Mouse (Mus musculus) left cerebral cortex, postnatal 10 days (tissue): ENCODE results near the gene Chl1. TPM values are rescaled to one million over a fixed set of nuclear protein-coding genes. Genes with fewer than 3 reads are reported as not detected.

Experiments used
- DNase-seq, 2 experiments: peaks; one replicate each; pipeline ENCODE4 v3.0.0; 2021 to 2022; ENCODE audit warnings: low spot score in 2 of 2, mixed read lengths in 1 of 2; ENCODE audit errors: extremely low spot score in 1 of 2
- intact Hi-C: fragments of 180-260 bp; cut with DNase I; formaldehyde crosslinking; loops from one replicate; pipeline ENCODE4 v1.15.1; 2025
- total RNA-seq, 2 experiments: library from RNA; stranded (reverse); gene quantifications; 2 replicates each; pipeline ENCODE4 v1.2.3; 2021

The Chl1 gene
- total RNA-seq: 100 to 1,000 TPM; 311 to 349 TPM

DNA sequence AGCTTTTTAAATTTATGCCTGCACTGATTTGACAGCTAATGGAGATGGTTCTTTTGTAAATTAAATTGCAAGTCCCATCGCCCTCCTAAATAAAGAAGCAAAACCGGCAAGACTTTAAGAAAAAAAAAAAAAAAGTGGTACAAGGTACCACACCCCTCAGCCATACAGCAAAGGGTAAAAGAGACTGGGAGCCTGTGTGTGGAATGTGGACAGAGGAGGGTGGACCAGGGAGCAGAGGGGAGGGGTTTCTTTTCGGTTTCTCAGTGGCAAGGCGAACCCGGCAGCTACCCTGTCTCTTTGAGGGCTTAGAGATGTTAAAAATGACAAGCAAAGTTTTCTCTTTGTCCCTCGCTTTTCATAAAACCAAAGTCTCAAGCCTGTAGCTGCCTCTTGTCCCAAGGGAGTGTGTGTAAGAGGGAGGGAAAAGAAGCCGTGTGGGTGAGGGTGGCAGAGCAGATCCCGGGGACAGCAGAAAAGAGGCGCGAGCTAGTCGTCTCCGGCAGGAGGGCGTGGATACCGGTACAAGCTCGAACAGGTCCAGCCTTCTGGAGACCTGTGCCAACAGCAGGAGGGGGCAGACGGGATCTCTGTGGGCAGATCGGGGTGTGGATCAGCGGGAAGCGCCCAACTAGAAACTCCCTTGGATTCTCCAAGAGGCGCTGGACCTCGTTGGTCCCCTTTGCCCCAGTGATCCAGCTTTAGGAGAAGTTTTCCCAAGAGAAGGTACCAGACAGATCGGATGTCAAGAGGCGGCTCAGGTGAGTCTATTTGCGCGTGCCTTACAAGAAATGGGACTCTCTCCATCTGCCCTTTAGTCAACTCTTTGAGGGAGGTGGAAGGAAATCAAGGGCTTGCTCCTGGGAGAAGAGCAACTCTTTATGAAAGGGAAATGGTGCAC lies at the start of gene Chl1:
Chl1 (plus strand) TSS at position 195 of the 898 bp plus-strand sequence.
- DNase-seq: peak in 1 of 2 experiments; percentile 57
- intact Hi-C loops: loop anchor here (2.0 kb wide), 2 partner anchors 172 to 204 kb away; no protein-coding TSS in a partner anchor

DNA sequence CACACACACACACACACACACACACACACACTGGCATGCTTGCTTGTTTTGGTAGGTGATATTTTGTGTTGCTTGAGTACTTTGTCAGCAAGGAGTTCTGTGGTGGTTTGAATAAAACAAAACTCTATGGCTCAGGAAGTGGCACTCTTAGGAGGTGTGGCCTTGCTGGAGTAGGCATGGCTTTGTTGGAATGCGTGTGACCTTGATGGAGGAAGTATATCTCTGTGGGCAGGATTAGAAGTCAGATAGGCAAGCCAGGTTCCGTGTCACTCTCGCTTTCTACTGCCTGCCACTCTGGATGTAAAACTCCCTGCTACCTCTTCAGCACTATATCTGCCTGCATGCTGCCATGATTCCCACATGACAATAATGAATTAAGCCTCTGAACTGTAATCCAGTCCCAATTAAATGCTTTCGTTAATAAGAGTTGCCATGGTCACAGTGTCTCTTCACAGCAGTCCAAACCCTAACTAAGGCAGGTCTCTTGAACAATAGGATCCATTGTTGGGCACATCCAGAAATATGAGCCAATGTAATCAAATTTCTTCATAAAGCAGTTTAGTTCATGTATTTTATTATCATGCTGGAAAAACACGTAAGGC lies 44.8 kb upstream of the Chl1 start:
- DNase-seq: no peak
- intact Hi-C loops: no loop called here

DNA sequence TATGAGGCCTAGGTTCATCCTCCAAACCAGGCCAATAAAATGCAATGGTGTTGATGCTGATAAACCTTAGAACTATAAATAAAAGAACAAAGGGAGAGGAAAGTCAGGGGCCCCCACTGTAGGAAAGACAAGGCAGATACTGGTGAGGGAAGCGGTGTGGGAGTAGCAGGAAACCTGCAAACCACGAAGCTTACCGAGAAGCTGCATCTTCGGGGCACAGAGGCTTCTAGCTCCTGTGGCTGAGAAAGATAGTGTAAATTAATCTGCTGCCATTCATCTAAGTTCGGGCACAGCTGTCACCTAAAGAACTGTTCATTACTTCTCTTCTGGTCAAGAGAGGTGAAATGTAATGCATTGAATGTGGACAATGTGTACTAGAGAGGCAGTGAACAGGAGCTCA lies 37.1 kb upstream of the Chl1 start:
- no peak for DNase-seq
- intact Hi-C loops: no loop called here

DNA sequence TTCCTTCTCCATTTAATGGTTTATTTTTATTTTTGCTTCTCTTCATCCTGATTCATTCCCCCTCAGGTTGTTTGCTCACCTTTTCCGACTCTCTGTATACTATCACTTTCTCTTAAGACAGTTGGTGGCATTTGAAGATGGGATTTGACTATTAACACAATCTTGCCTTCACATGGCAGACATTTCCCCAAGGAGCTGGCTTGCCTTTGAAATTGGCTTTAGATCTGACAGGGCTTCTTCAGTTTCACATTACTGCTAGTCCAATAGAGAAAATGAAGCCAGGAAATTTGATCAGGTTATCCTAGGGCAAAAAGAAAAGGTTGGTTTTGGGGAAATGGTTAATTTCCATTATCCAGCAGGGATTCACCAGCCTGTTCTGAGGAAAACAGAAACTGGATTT lies 23.2 kb upstream of the Chl1 start:
- intact Hi-C loops: no loop called here
- no peak for DNase-seq

DNA sequence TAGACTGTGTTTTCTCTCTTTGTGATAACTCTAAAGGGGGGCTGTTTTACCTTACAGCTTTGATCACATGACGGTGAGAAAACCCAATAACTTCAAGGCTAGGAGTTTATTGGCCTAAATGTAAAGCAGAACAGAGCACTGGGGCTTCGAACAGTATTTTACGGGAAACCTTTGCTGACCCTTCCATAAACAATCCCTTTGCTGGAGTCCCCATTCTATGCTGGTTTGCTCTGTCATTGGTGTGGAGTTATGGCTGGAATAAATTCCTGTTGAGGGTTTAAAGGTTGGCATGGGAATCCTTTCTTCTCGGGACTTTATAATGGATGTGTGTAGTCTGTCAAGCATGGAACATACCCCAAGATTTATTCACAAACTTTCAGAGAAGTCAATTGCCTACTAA lies 12.0 kb upstream of the Chl1 start:
- no peak for DNase-seq
- intact Hi-C loops: no loop called here

DNA sequence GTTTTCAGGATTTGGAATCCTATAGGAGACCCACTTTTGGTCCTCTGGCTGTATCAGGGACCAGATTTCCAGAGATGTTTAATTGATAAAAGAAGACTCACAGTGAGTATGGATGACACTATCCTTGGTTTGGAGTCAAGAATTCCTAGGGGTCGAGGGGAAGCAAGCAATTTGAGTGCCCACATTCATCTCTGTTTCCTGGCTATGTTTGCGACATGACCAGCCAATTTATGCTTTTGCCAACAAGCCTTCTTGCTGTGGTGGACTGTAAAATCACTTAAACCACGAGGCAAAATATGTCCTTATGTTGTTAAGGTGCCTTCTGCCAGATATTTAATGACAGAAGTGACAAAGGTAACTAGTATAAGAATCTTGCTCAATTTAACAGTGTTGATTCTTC lies 6.3 kb upstream of the Chl1 start:
- DNase-seq: no peak
- intact Hi-C loops: no loop called here

DNA sequence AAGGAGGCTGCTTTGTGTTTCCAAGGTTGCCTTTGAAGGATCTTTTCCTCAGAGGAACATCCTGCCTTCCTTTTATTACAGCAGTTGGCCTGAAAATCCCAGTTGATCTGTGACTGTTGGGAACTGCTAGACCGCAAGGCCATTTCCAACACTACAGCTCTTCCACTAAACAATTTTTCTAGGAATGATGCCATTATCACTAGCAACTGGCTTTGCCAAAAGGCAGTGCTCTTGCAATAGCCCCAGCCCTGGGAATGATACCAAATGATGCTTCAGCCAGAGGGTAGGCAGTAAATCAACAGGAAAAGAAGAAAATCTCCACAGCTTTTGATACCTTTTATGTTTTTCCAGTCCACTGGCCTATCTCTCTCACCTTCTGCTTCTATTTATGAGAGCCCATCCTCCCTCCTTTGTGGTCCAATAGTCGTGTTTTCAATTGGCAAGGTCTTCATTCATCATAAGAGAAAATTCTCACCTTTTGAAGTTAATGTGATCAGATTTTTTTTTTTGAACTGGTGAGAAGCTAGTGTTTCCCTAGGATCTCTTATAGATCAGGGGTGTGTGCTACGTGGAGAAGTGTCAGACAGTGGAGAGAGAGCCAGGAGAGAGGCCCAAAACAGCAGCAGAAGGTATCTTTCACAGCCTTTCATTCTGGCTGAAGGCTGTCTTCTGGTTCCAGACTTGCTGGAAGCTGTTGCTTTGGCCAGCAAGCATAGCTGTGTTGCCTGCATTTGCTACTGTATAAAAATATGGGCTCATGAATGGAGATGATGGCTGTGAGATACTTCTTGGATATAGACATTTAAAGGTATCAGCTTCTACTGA lies 2.4 kb upstream of the Chl1 start:
- intact Hi-C loops: no loop called here
- DNase-seq: no peak

DNA sequence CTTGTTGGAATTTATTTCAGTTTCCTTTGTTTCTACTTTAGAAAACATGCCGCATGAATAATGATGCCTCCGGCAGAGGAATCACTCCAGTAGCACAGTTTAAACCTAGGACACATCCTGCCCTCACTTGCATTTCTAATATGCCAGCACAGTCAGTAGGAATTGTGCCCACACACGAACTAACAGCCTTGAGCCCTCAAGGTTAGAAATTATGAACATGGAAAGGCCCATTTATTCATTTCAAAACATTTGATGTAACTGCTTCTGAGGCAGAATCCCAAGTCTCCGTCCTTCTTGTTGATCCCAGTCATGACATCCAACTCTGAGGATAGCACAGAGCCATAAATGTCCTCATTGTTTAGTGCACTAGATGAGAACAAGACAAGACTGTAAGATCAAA lies 790 bp upstream of the Chl1 start:
- no peak for DNase-seq
- intact Hi-C loops: no loop called here

DNA sequence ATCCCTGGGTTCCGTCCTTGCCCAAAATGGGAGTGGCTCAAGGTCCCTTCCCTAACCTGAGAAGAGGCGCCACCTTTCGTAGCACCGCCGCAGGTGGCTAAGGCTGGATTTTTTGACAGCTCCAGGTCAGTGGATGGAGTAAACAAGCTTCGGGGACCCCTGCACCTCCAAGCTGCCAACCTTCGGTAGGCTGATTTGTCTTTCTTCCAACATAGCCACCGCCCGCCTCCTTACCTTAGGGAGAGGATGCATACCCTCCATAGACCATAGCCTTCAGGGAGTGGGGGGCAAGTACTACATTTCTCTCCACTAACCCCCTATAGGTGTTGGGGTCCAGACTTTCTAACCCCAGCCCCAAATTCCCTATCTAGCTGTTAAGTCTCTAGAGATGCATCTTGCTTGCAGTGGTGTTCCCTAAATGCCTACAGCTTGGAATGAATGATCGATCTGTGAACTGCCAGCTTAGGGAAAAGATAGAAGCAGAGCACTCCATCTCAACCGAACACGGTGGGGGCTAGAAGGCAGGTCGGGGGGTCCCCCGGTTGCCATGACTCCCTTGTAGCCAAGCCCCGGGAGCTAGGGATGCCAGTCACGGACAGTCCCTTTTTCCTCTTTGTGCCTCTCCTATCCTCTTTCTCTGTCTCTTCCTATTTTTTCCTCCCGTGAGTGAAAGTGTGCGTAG lies 1.0 kb downstream of the Chl1 start:
- intact Hi-C loops: loop anchor here (2.0 kb wide), 2 partner anchors 171 to 205 kb away; no protein-coding TSS in a partner anchor
- DNase-seq: peak in 1 of 2 experiments; percentile 28

DNA sequence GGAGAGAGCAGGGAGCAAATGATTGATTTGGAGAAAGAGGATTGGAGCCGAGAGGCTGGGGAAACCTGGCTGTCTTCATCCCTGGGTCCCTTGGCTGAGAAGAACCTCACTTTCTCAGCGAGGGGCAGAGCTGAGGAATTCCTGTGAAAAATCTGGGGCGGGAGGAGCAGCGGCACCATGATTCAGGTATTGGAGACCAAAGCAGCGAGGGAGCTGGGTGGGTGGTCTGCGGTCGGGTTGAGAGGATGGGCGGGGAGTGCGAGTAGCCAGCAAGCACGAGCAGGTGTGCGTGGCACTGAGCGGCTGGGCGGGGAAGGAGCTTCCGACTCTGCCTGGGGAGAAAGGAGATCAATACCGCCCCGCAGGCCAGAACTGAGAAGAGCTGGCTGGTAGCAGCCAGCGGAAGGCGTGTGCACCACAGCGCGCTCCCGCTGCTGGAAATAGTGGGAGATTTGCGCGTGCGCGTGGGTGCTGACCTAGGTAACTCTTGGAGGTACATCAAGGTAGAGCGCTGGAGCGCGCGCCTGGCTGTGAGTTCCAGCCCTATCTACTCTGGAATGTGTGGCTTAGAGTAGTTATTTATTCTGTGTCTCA lies 1.7 kb downstream of the Chl1 start:
- intact Hi-C loops: loop anchor here (2.0 kb wide), 2 partner anchors 171 to 205 kb away; no protein-coding TSS in a partner anchor
- peak; percentile 65 to 83 for DNase-seq

DNA sequence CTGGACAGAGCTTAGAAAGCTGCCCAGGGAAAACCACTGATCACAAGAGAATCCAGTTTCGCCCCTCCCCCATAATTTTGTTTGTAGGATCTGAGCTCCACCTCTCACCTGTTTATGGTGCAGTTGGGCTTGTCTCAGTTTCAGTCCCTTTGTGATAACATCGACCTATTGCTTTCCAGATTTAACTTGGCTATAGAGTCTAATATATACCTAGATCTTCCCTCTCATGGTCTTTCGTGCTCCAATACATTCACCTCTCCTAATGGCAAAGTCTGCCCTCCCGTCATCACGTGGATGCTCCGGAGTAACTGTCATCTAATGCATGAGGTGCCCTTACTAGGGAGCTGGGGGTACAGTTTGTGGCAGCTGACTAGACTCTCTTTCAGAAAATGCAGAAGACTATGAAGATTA lies 2.5 kb downstream of the Chl1 start:
- peak in 1 of 2 experiments; percentile 23 for DNase-seq
- intact Hi-C loops: no loop called here

DNA sequence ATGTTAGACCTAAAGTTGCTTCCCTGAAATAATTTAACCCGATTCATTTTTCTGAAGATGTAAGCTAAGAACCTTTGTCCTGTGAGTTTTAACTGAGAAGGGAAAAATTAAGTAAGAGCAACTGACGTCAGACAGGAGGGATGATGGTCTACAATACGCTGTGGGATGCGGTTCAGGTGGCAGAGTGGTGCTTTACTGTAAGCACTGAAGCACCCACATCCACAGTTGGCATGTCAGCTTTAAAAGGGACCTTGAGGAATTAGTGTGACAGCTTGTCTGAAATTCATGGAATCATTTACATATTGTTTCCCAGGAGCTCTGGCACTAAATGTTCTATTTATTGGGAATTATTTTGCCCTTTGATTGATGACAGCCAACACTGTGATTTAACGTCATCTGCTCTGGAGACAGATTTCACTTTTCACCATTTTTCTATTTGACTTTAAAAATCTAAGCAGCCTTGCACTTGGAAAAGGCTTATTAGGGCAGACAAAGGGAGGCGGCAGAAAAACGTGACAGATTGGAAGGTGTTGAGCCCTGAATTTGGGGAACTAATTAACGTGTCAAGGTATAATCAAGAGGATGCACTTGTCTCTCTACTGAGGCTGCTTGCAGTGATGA lies 3.3 kb downstream of the Chl1 start:
- DNase-seq: no peak
- intact Hi-C loops: no loop called here

DNA sequence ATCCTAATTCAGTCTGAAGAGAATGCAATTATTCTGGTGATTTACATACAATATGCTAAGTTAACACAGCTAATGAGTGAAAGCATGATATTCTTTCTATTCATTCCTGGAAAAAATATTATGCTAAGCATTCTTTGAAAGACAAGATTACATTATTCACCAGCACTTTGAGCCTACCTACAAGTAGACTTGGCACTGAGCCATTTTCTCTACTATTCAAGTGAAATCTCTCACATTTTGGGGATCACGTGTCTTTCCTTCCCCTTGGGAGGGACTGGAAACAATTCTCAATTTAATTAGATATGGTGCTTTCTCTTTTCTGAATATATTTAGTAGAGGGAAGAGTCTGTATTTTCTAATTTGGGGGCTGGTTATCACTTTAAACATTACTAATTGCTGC lies 4.0 kb downstream of the Chl1 start:
- intact Hi-C loops: no loop called here
- no peak for DNase-seq

DNA sequence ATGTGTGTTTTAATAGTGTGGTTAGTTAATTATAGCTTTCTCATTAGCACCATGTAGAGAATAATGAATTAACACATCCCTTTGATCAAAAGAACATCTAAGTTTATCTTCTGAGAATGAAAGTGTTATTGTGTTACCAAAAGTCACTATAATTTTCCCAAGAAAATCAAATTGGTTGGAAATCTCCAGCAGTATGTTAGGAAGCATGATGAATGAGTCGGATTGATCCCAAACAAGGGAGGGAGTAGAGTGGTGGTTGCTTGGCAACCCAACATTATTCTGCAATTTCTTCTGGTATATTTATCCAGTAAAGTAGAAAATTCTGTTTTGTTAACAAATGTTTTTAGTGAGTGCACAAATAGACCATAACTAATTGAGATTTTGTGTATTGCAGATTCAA lies 4.4 kb downstream of the Chl1 start:
- no peak for DNase-seq
- intact Hi-C loops: no loop called here

DNA sequence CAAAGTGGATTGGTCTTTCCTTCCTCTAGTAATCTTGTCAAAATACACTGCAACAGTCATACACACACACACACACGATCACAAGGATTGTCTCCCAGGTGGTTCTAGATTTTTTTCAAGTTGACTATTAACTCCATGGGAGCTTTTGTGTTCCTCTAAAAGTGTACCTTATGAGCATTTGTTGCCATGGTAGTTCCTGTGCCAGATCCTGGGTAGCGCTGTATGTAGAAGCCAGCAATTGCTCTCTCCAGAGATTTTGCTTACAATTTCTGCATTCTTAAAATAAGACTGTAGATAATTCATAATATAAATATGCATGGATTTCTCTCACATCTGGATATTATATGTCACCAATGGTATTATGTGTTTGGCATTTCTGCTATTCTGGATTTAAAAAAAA lies 9.2 kb downstream of the Chl1 start:
- intact Hi-C loops: no loop called here
- DNase-seq: no peak

DNA sequence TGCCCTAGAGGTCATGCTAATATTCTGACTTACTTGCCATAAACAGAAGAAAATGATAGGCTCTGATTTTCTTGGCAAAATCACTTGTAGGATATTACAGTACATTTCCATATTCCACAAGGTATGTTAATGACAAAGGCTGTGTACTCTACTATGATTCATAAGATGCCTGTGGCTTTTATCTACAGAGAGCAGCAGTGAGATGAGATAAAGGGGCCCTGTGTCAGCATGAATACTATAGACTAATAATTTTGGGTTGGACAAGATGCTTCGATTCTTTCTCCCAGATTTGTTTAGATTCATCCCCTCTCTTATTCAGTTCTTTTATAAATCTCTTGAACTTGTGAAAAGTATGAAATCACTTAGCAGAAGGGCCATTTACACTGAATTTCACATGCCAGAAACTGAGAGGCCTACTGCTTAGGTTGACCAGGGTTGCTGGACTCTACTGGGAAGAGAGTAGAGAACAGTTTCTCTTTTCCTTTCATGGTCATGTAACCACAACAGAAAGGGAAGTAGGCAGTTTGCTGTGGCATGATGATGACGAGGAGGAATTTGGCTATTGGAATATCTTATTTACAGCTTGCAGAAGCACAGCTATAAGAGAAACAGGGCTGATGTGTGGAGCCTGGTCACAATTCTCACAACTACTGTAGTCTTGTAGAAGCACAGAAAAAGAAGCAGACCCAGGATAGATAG lies 15.1 kb downstream of the Chl1 start:
- DNase-seq: no peak
- intact Hi-C loops: no loop called here

DNA sequence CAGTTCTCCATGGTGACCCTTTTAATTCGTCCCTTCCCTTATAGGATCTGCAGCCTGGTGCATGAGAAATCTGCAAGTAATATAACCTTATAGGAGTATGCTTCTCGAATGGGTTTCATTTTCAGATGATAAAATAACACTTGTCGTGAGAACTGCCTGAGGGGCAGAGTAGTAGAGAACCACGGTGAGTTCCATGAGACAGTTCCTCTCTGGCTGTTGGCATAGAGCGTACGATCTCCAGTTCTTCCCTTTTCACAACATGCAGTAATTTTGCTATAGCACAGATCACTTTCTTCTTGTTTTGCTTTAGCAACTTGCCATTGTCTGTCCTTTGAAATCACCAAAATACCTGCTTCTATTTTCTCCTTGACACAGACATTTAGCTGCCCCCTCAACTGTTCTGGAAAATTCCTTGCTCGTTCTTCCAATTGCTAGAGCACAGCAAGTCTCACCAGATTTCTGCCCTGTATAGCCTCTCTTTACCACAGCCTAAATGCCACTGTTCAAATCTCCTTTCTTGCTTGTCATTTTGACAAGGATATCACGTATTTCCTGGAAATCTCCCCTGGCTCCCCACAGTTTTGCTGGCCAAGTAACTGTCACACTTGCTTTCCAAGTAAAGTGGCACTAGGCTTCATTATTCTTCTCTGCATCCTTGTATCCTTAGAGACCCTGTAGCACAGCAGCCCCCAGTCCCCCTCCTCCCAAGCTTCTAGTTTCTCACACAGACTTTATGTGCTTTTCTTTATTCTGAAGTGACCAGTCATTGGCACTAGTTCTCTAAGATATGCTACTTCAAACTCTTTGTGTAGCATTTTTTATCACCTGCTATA lies 16.8 kb downstream of the Chl1 start:
- no peak for DNase-seq
- intact Hi-C loops: no loop called here
